8 mouse cellular contexts compared by ENCODE assay signal in the genomic region with DNA sequence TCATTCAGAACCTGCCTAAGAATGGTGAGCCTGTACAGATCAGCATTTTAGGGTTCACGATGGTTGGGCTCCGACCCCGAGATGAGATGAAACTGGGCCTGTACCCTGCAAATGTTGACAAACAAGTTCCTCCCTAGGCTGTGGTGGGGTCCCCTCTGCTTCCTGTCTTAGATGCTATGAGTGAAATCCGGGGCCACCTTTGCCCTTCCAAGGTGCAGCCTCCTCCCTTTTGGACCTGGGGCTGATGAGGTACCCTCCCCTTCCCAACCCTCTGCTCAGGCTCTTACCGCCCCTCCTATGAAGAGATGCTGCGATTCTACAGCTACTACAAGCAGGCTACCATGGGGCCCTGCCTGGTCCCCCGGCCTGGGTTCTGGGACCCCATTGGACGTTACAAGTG. TPM values are rescaled to one million over a fixed set of nuclear protein-coding genes. Genes with fewer than 3 reads are reported as not detected.
DNase-seq lines count a peak whose midpoint lies in the region.

No protein-coding gene starts in this region.

- H3K36me3 ChIP-seq in limb, embryonic 10.5 days: no peaks in the 10 kb centered on the region
- H3K36me3 ChIP-seq in splenic B cell, adult 2 months (ENCODE audit: control insufficient read depth, insufficient read depth, low read length, poor library complexity, severe bottlenecking): peaks cover 3% of the 10 kb centered on the region; the same call in 1 of the 2 replicates

- peak; percentile 48 for DNase-seq in cerebellum, adult 11-12 months
- no peak for DNase-seq in cerebellum, postnatal 25 days
- DNase-seq in thymus, postnatal 25 days: peak; percentile 35
- DNase-seq in thymus, postnatal 10 days (ENCODE audit: low spot score in 2 of 2): no peak
- no peak for DNase-seq in limb, embryonic 10.5 days (ENCODE audit: low spot score)
- DNase-seq in splenic B cell, adult 2 months (ENCODE audit: low read depth, low spot score): peak; percentile 20
- DNase-seq in right cerebral cortex, postnatal 36 days (ENCODE audit: low spot score in 2 of 2): no peak
- no peak for DNase-seq in urinary bladder, postnatal 10 days (ENCODE audit: low spot score)

- H3K4me3 ChIP-seq in limb, embryonic 10.5 days: peak overlapping the region; percentile 63

- peaks cover 73% of the 10 kb centered on the region for H3K27me3 ChIP-seq in limb, embryonic 10.5 days (ENCODE audit: low read depth, poor library complexity, severe bottlenecking)
- no peaks in the 10 kb centered on the region for H3K27me3 ChIP-seq in splenic B cell, adult 2 months (ENCODE audit: control insufficient read depth, insufficient read depth, low read length, poor library complexity, severe bottlenecking)

- no peak overlapping the region for H3K27ac ChIP-seq in limb, embryonic 10.5 days

- 53% methylated on average over 8 of the region's 8 CpGs for WGBS in limb, embryonic 10.5 days

- no peaks in the 10 kb centered on the region for H3K9me3 ChIP-seq in limb, embryonic 10.5 days (replicated peaks)

- peaks cover 49% of the 10 kb centered on the region for H3K4me1 ChIP-seq in limb, embryonic 10.5 days

RNA-seq across cellular contexts. Expression of a gene that starts 2.1 kb away (rescaled TPM):
- 4.0 and 5.1 TPM in 2 replicates for polyA plus RNA-seq in limb, embryonic 10.5 days (2016; fragmentation: Nextera tagmentation; extraction: Ambion mirVana)

RNA-seq across cellular contexts. Expression of a gene that starts 2.2 kb away (rescaled TPM):
- 1.5 and 1.8 TPM in 2 replicates for polyA plus RNA-seq in limb, embryonic 10.5 days (2016; fragmentation: Nextera tagmentation; extraction: Ambion mirVana)

RNA-seq across cellular contexts. Expression of a gene that starts 12.4 kb away (rescaled TPM):
- polyA plus RNA-seq in limb, embryonic 10.5 days (2016; fragmentation: Nextera tagmentation; extraction: Ambion mirVana): 1.8 and 2.4 TPM in 2 replicates

RNA-seq across cellular contexts. Expression of a gene that starts 28.6 kb away (rescaled TPM):
- 10.1 and 12.3 TPM in 2 replicates for polyA plus RNA-seq in limb, embryonic 10.5 days (2016; fragmentation: Nextera tagmentation; extraction: Ambion mirVana)

Comparison
In these comparisons a context has a peak if more than half of its experiments do, and no peak if none do; other contexts are left out.
1. DNase-seq: peak in cerebellum, adult 11-12 months (single experiment), thymus, postnatal 25 days (single experiment) and splenic B cell, adult 2 months (single experiment); none in cerebellum, postnatal 25 days (0 of 2), thymus, postnatal 10 days (0 of 2), limb, embryonic 10.5 days (single experiment), right cerebral cortex, postnatal 36 days (0 of 2) and urinary bladder, postnatal 10 days (single experiment).